Mouse (Mus musculus): ENCODE results near the gene Peli3. TPM values are rescaled to one million over a fixed set of nuclear protein-coding genes. Genes with fewer than 3 reads are reported as not detected.

Gene Peli3
- polyA plus RNA-seq (2012; rRNA removed; ENCODE audit: low replicate concordance): 6.9 and 8.4 TPM in 2 replicates

GRCm38 (mm10) chr19:4942551-4943252, at the start of gene Peli3:
Gene Peli3, minus strand, starts transcription at chr19:4943127.

DNA sequence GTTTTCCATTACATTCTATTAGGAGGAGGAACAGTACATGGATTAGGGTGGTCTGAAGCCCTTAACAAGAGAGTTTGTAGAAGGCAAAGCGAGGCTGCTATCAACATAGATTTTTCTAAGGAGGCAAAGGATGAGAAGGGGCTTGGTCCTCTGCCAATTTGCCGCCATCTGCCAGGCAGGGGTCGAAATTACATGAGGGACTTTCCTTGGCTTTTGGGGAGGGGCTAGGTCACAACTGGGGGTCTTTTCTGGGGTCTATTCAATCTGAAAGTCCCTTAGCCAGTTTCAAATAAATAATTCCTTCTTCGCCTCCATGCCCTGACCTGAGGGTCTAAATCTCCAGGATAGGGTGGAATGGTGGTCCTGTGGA, 47.3 kb upstream of the Peli3 start, which contains the start of gene Npas4:
Npas4 (minus strand) TSS at position 61 of the 370 bp plus-strand sequence.

GRCm38 (mm10) chr19:4961928-4962601, 19.1 kb upstream of the Peli3 start, which contains the start of gene Mrpl11:
Gene Mrpl11, plus strand, starts transcription at chr19:4962147.

GRCm38 (mm10) chr19:4927904-4928531, 14.9 kb downstream of the Peli3 start, which contains the start of gene Dpp3:
Gene Dpp3, minus strand, starts transcription at chr19:4928287.

DNA sequence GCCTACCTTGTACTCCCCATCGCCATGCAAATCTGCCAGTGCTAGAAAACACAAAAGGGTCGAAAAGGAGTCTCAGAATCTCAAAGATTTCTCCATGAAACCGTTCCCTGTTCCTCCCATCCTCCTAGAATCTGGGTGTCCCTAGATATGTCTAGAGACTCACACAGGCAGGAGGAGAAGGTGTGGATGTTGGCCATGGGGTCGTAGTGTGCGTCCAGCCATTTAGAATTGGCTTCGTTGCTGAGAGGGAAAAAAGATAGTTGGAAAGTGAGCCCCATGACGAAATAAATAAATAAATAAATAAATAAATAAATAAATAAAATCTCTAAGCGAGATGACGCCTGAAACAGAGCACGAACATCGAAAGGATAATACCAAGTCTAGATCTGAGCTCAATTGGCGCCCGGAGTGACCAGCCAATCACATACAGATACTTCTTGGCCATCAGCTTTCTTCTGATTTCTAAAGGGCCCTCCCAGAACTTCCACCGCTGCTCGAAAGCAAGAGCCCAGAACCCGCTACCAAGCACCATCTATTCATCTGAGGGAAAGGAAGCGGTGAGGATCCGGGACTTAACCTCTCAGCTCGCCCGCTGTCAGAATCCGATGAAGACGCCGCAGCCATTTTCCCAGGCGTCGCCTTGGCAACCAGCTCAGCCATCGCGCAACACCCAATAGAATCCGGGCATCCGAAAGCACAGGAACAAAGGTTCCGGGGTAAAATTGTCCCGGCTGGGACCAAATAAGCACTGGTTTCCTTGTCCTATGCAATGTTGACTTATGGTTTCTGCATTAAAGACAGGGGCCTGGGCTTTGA, 36.7 kb downstream of the Peli3 start, which contains the start of gene Bbs1:
Bbs1 (minus strand) TSS at position 650 of the 816 bp plus-strand sequence.

Other genes with a start within 250 kb of the Peli3 start
- gene Gm960, start 244.5 kb downstream of the Peli3 start, polyA plus RNA-seq (2012; rRNA removed; ENCODE audit: low replicate concordance): 0.89 and 0.98 TPM in 2 replicates
- gene Sptbn2, start 232.0 kb downstream of the Peli3 start, polyA plus RNA-seq (2012; rRNA removed; ENCODE audit: low replicate concordance): 2.4 and 3.1 TPM in 2 replicates
- gene Rbm4b, start 186.6 kb downstream of the Peli3 start, polyA plus RNA-seq (2012; rRNA removed; ENCODE audit: low replicate concordance): 7.6 and 8.1 TPM in 2 replicates
- 30.1 and 37.6 TPM in 2 replicates for gene Rbm4, start 149.2 kb downstream of the Peli3 start, polyA plus RNA-seq (2012; rRNA removed; ENCODE audit: low replicate concordance)
- 16.6 and 27.0 TPM in 2 replicates for gene Gm21992, start 131.5 kb downstream of the Peli3 start, polyA plus RNA-seq (2012; rRNA removed; ENCODE audit: low replicate concordance)
- 47.0 and 81.2 TPM in 2 replicates for gene Rbm14, start 131.5 kb downstream of the Peli3 start, polyA plus RNA-seq (2012; rRNA removed; ENCODE audit: low replicate concordance)
- gene Ccs, start 103.8 kb downstream of the Peli3 start, polyA plus RNA-seq (2012; rRNA removed; ENCODE audit: low replicate concordance): 28.5 and 29.5 TPM in 2 replicates
- gene Ccdc87, start 103.8 kb downstream of the Peli3 start, polyA plus RNA-seq (2012; rRNA removed; ENCODE audit: low replicate concordance): 0.07 TPM in 1 of 2 replicates, not detected in the other
- gene Ctsf, start 88.0 kb downstream of the Peli3 start, polyA plus RNA-seq (2012; rRNA removed; ENCODE audit: low replicate concordance): 103 and 209 TPM in 2 replicates
- gene Actn3, start 65.2 kb downstream of the Peli3 start, polyA plus RNA-seq (2012; rRNA removed; ENCODE audit: low replicate concordance): 0.54 and 894 TPM in 2 replicates
- gene Zdhhc24, start 64.5 kb downstream of the Peli3 start, polyA plus RNA-seq (2012; rRNA removed; ENCODE audit: low replicate concordance): 29.8 and 33.4 TPM in 2 replicates
- gene Bbs1, start 36.5 kb downstream of the Peli3 start, polyA plus RNA-seq (2012; rRNA removed; ENCODE audit: low replicate concordance): 2.7 and 4.2 TPM in 2 replicates
- gene Dpp3, start 14.8 kb downstream of the Peli3 start, polyA plus RNA-seq (2012; rRNA removed; ENCODE audit: low replicate concordance): 87.1 and 105 TPM in 2 replicates
- 19.5 and 24.0 TPM in 2 replicates for gene Mrpl11, start 19.0 kb upstream of the Peli3 start, polyA plus RNA-seq (2012; rRNA removed; ENCODE audit: low replicate concordance)
- 0.47 and 0.59 TPM in 2 replicates for gene Npas4, start 47.2 kb upstream of the Peli3 start, polyA plus RNA-seq (2012; rRNA removed; ENCODE audit: low replicate concordance)
- gene Slc29a2, start 80.7 kb upstream of the Peli3 start, polyA plus RNA-seq (2012; rRNA removed; ENCODE audit: low replicate concordance): 8.9 and 19.4 TPM in 2 replicates
- 33.1 and 40.6 TPM in 2 replicates for gene B4gat1, start 95.7 kb upstream of the Peli3 start, polyA plus RNA-seq (2012; rRNA removed; ENCODE audit: low replicate concordance)
- gene AC124502.3, start 95.8 kb upstream of the Peli3 start, polyA plus RNA-seq (2012; rRNA removed; ENCODE audit: low replicate concordance): 0.11 and 0.20 TPM in 2 replicates
- gene Brms1, start 98.2 kb upstream of the Peli3 start, polyA plus RNA-seq (2012; rRNA removed; ENCODE audit: low replicate concordance): 31.7 and 37.6 TPM in 2 replicates
- gene Rin1, start 107.4 kb upstream of the Peli3 start, polyA plus RNA-seq (2012; rRNA removed; ENCODE audit: low replicate concordance): 11.1 and 16.2 TPM in 2 replicates
- 119 and 148 TPM in 2 replicates for gene Cd248, start 125.0 kb upstream of the Peli3 start, polyA plus RNA-seq (2012; rRNA removed; ENCODE audit: low replicate concordance)
- 0.20 and 0.41 TPM in 2 replicates for gene Tmem151a, start 142.4 kb upstream of the Peli3 start, polyA plus RNA-seq (2012; rRNA removed; ENCODE audit: low replicate concordance)
- 170 and 227 TPM in 2 replicates for gene Yif1a, start 145.4 kb upstream of the Peli3 start, polyA plus RNA-seq (2012; rRNA removed; ENCODE audit: low replicate concordance)
- gene Cnih2, start 155.4 kb upstream of the Peli3 start, polyA plus RNA-seq (2012; rRNA removed; ENCODE audit: low replicate concordance): 0.96 and 3.2 TPM in 2 replicates
- gene Rab1b, start 163.9 kb upstream of the Peli3 start, polyA plus RNA-seq (2012; rRNA removed; ENCODE audit: low replicate concordance): 267 and 345 TPM in 2 replicates
- 44.4 and 46.1 TPM in 2 replicates for gene Klc2, start 175.4 kb upstream of the Peli3 start, polyA plus RNA-seq (2012; rRNA removed; ENCODE audit: low replicate concordance)

All from mammary gland, adult 2 months (tissue).